9 mouse cellular contexts compared by ENCODE assay signal in the genomic region with DNA sequence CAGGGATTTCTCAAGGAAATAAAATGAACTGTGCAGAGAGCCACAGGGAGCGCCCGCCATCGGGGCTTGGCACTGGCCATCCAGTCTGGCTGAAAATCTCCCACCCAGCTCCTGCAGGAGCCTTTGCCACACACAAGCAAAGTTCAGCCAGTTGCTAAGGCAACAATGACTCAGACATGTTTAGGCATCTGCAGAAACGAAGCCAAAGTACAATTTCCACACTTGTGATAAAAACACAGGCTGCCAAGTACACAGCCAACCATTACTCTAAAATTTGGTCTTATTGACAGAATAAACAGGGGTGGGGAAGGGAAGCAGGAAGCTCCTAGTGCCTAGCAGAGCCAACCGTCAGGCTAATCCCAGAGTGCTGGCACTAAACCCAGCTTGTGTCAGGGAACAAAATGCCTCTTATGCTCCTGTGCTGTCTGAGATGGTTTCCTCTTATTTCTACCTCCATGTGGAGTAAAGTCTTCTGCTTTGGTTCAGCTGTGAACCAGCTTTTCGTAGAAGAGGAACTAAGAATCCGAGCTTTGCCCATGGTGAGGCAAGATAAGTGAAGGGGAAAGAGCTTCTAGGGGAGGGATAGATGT. TPM values are rescaled to one million over a fixed set of nuclear protein-coding genes. Genes with fewer than 3 reads are reported as not detected.
DNase-seq lines count a peak whose midpoint lies in the region; ATAC-seq and TF ChIP-seq lines count a peak whose summit lies in the region.
"Had no signal": no experiment of that assay in that cellular context is flagged by ENCODE, and none has a peak within 500 bp of the region (broad histone marks: within the 10 kb centered on the region; RNA-seq: fewer than 3 reads in every experiment).

No protein-coding gene starts in this region.

- no peak for ATAC-seq in hindbrain, embryonic 15.5 days (ENCODE audit: low FRiP score, low read depth)
- ATAC-seq in hindbrain, embryonic 12.5 days (ENCODE audit: low FRiP score): no peak
- ATAC-seq in Patski: peak; percentile 70
- no peak for ATAC-seq in heart, embryonic 14.5 days (ENCODE audit: insufficient number of reproducible peaks, insufficient read depth, low FRiP score, low read depth)
- peak; percentile 65 for ATAC-seq in monocyte, adult 5-6 weeks (replicated peaks; ENCODE audit: insufficient number of reproducible peaks, low FRiP score, low TSS enrichment, poor library complexity, severe bottlenecking)
- ATAC-seq in activated CD4-positive, CD25-positive, alpha-beta regulatory T cell, adult 4 months: no peak

- no peak for TF ChIP-seq CTCF in Patski (IDR thresholded peaks at IDR 0.05)
- TF ChIP-seq CTCF in layer of hippocampus, adult 2 months (conservative IDR thresholded peaks at IDR 0.05): no peak

- no peaks in the 10 kb centered on the region for H3K27me3 ChIP-seq in hindbrain, embryonic 15.5 days
- H3K27me3 ChIP-seq in hindbrain, embryonic 12.5 days: no peaks in the 10 kb centered on the region
- no peaks in the 10 kb centered on the region for H3K27me3 ChIP-seq in Patski
- no peaks in the 10 kb centered on the region for H3K27me3 ChIP-seq in heart, embryonic 14.5 days (ENCODE audit: control insufficient read depth, insufficient read depth, low read length)
- H3K27me3 ChIP-seq: midbrain, embryonic 12.5 days had no signal

- H3K4me1 ChIP-seq in hindbrain, embryonic 15.5 days (replicated peaks): peaks cover 11% of the 10 kb centered on the region
- H3K4me1 ChIP-seq in hindbrain, embryonic 12.5 days: peaks cover 3% of the 10 kb centered on the region; the same call in 1 of the 2 replicates
- peaks cover 35 to 55% of the 10 kb centered on the region in 2 experiments for H3K4me1 ChIP-seq in heart, embryonic 14.5 days (ENCODE audit: control insufficient read depth in 2 of 2, insufficient read depth in 2 of 2, low read length in 2 of 2)

- no peaks in the 10 kb centered on the region for H3K36me3 ChIP-seq in hindbrain, embryonic 15.5 days
- no peaks in the 10 kb centered on the region for H3K36me3 ChIP-seq in hindbrain, embryonic 12.5 days
- no peaks in the 10 kb centered on the region for H3K36me3 ChIP-seq in heart, embryonic 14.5 days (ENCODE audit: control insufficient read depth, insufficient read depth, low read length)
- H3K36me3 ChIP-seq: midbrain, embryonic 12.5 days had no signal

- DNase-seq in Patski (ENCODE audit: low read depth, low spot score): no peak
- DNase-seq in layer of hippocampus, adult 2 months (ENCODE audit: low spot score in 2 of 2): peak; percentile 54 to 66
- DNase-seq in cerebellum, adult 8-10 months: no peak

- H3K4me3 ChIP-seq in hindbrain, embryonic 15.5 days: no peak overlapping the region
- no peak overlapping the region for H3K4me3 ChIP-seq in hindbrain, embryonic 12.5 days
- no peak overlapping the region for H3K4me3 ChIP-seq in heart, embryonic 14.5 days (ENCODE audit: control insufficient read depth in 1 of 2, insufficient read depth in 1 of 2, low read depth in 1 of 2, low read length in 2 of 2)
- H3K4me3 ChIP-seq in layer of hippocampus, adult 2 months: no peak overlapping the region
- H3K4me3 ChIP-seq: midbrain, embryonic 12.5 days had no signal

- POLR2A ChIA-PET in Patski (lab: Charles Lee): interaction anchor here (0.7 to 0.8 kb wide), 2 partner anchors 12 to 18 kb away, joined by 3 read pairs; no protein-coding TSS in a partner anchor

- H3K4me2 ChIP-seq in hindbrain, embryonic 15.5 days: no peak overlapping the region
- no peak overlapping the region for H3K4me2 ChIP-seq in hindbrain, embryonic 12.5 days (replicated peaks)
- H3K4me2 ChIP-seq in heart, embryonic 14.5 days (ENCODE audit: low read length): no peak overlapping the region
- H3K4me2 ChIP-seq: midbrain, embryonic 12.5 days had no signal

- H3K9ac ChIP-seq in hindbrain, embryonic 15.5 days: no peak overlapping the region
- H3K9ac ChIP-seq in hindbrain, embryonic 12.5 days: no peak overlapping the region
- no peak overlapping the region for H3K9ac ChIP-seq in heart, embryonic 14.5 days (ENCODE audit: low read length)
- H3K9ac ChIP-seq: midbrain, embryonic 12.5 days had no signal

- 50% methylated on average over 7 of the region's 7 CpGs for WGBS in hindbrain, embryonic 15.5 days
- 80% methylated on average over 7 of the region's 7 CpGs for WGBS in hindbrain, embryonic 12.5 days
- WGBS in heart, embryonic 14.5 days: 60% methylated on average over 7 of the region's 7 CpGs

- 0 out of 2 replicates have a peak overlapping the region, but pooled peaks have one; percentile 18 for H3K27ac ChIP-seq in hindbrain, embryonic 15.5 days (replicated peaks)
- H3K27ac ChIP-seq in hindbrain, embryonic 12.5 days: no peak overlapping the region
- H3K27ac ChIP-seq in heart, embryonic 14.5 days (replicated peaks in 1 of 2; ENCODE audit: control insufficient read depth in 1 of 2, insufficient read depth in 1 of 2, low read depth in 2 of 2, low read length in 2 of 2): peak overlapping the region; percentile 7 to 50; a peak in 3 of 4 replicates
- H3K27ac ChIP-seq in layer of hippocampus, adult 2 months: peak overlapping the region; percentile 72
- H3K27ac ChIP-seq: midbrain, embryonic 12.5 days had no signal

- in situ Hi-C loops in Patski (cut with MboI; ENCODE audit: low pct_unique_long_range_greater_than_20kb): no loop called here

- CTCF ChIA-PET in Patski (lab: Charles Lee): interaction anchor here (1.2 kb wide), 1 partner anchor 12 kb away, joined by 6 read pairs; a partner anchor contains a TSS

- no peaks in the 10 kb centered on the region for H3K9me3 ChIP-seq in hindbrain, embryonic 15.5 days
- no peaks in the 10 kb centered on the region for H3K9me3 ChIP-seq in hindbrain, embryonic 12.5 days (replicated peaks)
- H3K9me3 ChIP-seq in heart, embryonic 14.5 days (ENCODE audit: control insufficient read depth, low read length): no peaks in the 10 kb centered on the region
- H3K9me3 ChIP-seq: midbrain, embryonic 12.5 days had no signal

RNA-seq across cellular contexts. Expression of a gene that starts 12.7 kb away (rescaled TPM):
- 27.6 and 31.7 TPM in 2 replicates for polyA plus RNA-seq in hindbrain, embryonic 15.5 days (2015; fragmentation: Nextera tagmentation; extraction: Ambion mirVana)
- 46.9 and 47.7 TPM in 2 replicates for polyA plus RNA-seq in hindbrain, embryonic 12.5 days (2016; fragmentation: Nextera tagmentation; extraction: Ambion mirVana)
- polyA plus RNA-seq in Patski (2021): 126 TPM
- 53.0 and 53.3 TPM in 2 replicates for polyA plus RNA-seq in heart, embryonic 14.5 days (2014; fragmentation: Nextera tagmentation; extraction: Ambion mirVana)
- total RNA-seq in layer of hippocampus, adult 2 months (2021): 100 to 1,000 TPM in 1 of 2 experiments, 10 to 100 TPM in 1; 99.7 to 104 TPM
- total RNA-seq in monocyte, adult 5-6 weeks (2017): 92.8 to 153 TPM (median 103 TPM) in 3 replicates
- polyA plus RNA-seq in activated CD4-positive, CD25-positive, alpha-beta regulatory T cell, adult 4 months (2017; shearing (Covaris generic)): 10 to 100 TPM; 21.2 to 24.9 TPM

RNA-seq across cellular contexts. Expression of a gene that starts 59.0 kb away (rescaled TPM):
- polyA plus RNA-seq in hindbrain, embryonic 15.5 days (2015; fragmentation: Nextera tagmentation; extraction: Ambion mirVana): 108 and 122 TPM in 2 replicates
- 64.1 and 77.2 TPM in 2 replicates for polyA plus RNA-seq in hindbrain, embryonic 12.5 days (2016; fragmentation: Nextera tagmentation; extraction: Ambion mirVana)
- polyA plus RNA-seq in Patski (2021): 28.2 TPM
- polyA plus RNA-seq in heart, embryonic 14.5 days (2014; fragmentation: Nextera tagmentation; extraction: Ambion mirVana): 17.6 and 17.8 TPM in 2 replicates
- 10 to 100 TPM; 34.5 to 36.6 TPM for total RNA-seq in layer of hippocampus, adult 2 months (2021)
- 5.0 to 6.9 TPM (median 5.2 TPM) in 3 replicates for total RNA-seq in monocyte, adult 5-6 weeks (2017)
- 1 to 10 TPM; 8.4 to 9.8 TPM for polyA plus RNA-seq in activated CD4-positive, CD25-positive, alpha-beta regulatory T cell, adult 4 months (2017; shearing (Covaris generic))

Comparison
In these comparisons a context has a peak if more than half of its experiments do, and no peak if none do; other contexts are left out.
1. ATAC-seq: peak in Patski (single experiment) and monocyte, adult 5-6 weeks (single experiment); none in hindbrain, embryonic 15.5 days (single experiment), hindbrain, embryonic 12.5 days (single experiment), heart, embryonic 14.5 days (single experiment) and activated CD4-positive, CD25-positive, alpha-beta regulatory T cell, adult 4 months (single experiment).
2. DNase-seq: peak in layer of hippocampus, adult 2 months (2 of 2); none in Patski (single experiment) and cerebellum, adult 8-10 months (single experiment).